Mouse (Mus musculus): ENCODE results near the gene 1700015G11Rik. TPM values are rescaled to one million over a fixed set of nuclear protein-coding genes. Genes with fewer than 3 reads are reported as not detected.

The 1700015G11Rik gene
- total and polyA plus RNA-seq, 3 experiments: not detected

- Histone ChIP-seq H3K4me3 (replicated peaks in 1 of 3; ENCODE audit: low read depth in 2 of 3, low read length in 2 of 3, poor library complexity in 1 of 3) (no peak overlapping the region), H3K4me2 (ENCODE audit: insufficient read depth, low read depth, poor library complexity, severe bottlenecking) (no peak overlapping the region), H3K36me3 (replicated peaks in 1 of 2; ENCODE audit: control insufficient read depth in 1 of 2, insufficient read depth in 1 of 2, low read length in 1 of 2) (no peaks in the 10 kb centered on the region), H3K27me3 (replicated peaks) (no peaks in the 10 kb centered on the region), H3K27ac (ENCODE audit: insufficient read depth, low read depth) (no peak overlapping the region), H3K79me2 (replicated peaks; ENCODE audit: control insufficient read depth, extremely low read depth, insufficient read depth, poor library complexity, severe bottlenecking) (no peaks in the 10 kb centered on the region), H3K9ac (ENCODE audit: insufficient read depth, low read depth) (no peak overlapping the region), H3K9me3 (replicated peaks; ENCODE audit: low read length) (peaks cover 9% of the 10 kb centered on the region), H3K4me1 (ENCODE audit: control insufficient read depth in 1 of 2, insufficient read depth in 2 of 2) (no peaks in the 10 kb centered on the region)
- no peak for DNase-seq (ENCODE audit: extremely low read depth)
- in situ Hi-C loops (cut with MboI; ENCODE audit: low pct_ligation_motif_present, low pct_unique_long_range_greater_than_20kb, low sequenced_read_pairs): no loop called here
- TF ChIP-seq UBTF (IDR thresholded peaks at IDR 0.05; ENCODE audit: low read depth, low read length): no peak
- no peak for TF ChIP-seq GABPA (IDR thresholded peaks at IDR 0.05; ENCODE audit: insufficient replicate concordance, low read depth, low read length)
- TF ChIP-seq SMC3 (IDR thresholded peaks at IDR 0.05; ENCODE audit: low read depth, low read length): no peak
- TF ChIP-seq NELFE (IDR thresholded peaks at IDR 0.05; ENCODE audit: low read depth, low read length): no peak
- no peak for TF ChIP-seq EP300 (IDR thresholded peaks at IDR 0.05; ENCODE audit: low read length)
- no peak for TF ChIP-seq CHD2 (IDR thresholded peaks at IDR 0.05; ENCODE audit: low read length)
- TF ChIP-seq ZMIZ1 (IDR thresholded peaks at IDR 0.05; ENCODE audit: low read depth, low read length): no peak
- TF ChIP-seq POLR2AphosphoS2 (IDR thresholded peaks at IDR 0.05; ENCODE audit: low read depth, low read length): no peak
- no peak for TF ChIP-seq RAD21 (IDR thresholded peaks at IDR 0.05; ENCODE audit: low read depth, low read length)
- dilution Hi-C loops (cut with MboI; ENCODE audit: extremely low pct_ligation_motif_present, extremely low pct_unique_long_range_greater_than_20kb, low sequenced_read_pairs): no loop called here
These were observed 348 bp downstream of the 1700015G11Rik start for GRCm38 (mm10) chr7:52015180-52015579.

GRCm38 (mm10) chr7:52013457-52013856 lies 2.1 kb downstream of the 1700015G11Rik start:
- dilution Hi-C loops (cut with MboI; ENCODE audit: extremely low pct_ligation_motif_present, extremely low pct_unique_long_range_greater_than_20kb, low sequenced_read_pairs) (no loop called here), in situ Hi-C loops (cut with MboI; ENCODE audit: low pct_ligation_motif_present, low pct_unique_long_range_greater_than_20kb, low sequenced_read_pairs) (no loop called here)
- Histone ChIP-seq H3K27ac (ENCODE audit: insufficient read depth, low read depth) (no peak overlapping the region), H3K4me3 (replicated peaks in 1 of 3; ENCODE audit: low read depth in 2 of 3, low read length in 2 of 3, poor library complexity in 1 of 3) (no peak overlapping the region), H3K4me2 (ENCODE audit: insufficient read depth, low read depth, poor library complexity, severe bottlenecking) (no peak overlapping the region), H3K9ac (ENCODE audit: insufficient read depth, low read depth) (no peak overlapping the region), H3K36me3 (replicated peaks in 1 of 2; ENCODE audit: control insufficient read depth in 1 of 2, insufficient read depth in 1 of 2, low read length in 1 of 2) (no peaks in the 10 kb centered on the region), H3K9me3 (replicated peaks; ENCODE audit: low read length) (peaks cover 12% of the 10 kb centered on the region), H3K27me3 (replicated peaks) (no peaks in the 10 kb centered on the region), H3K4me1 (ENCODE audit: control insufficient read depth in 1 of 2, insufficient read depth in 2 of 2) (no peaks in the 10 kb centered on the region), H3K79me2 (replicated peaks; ENCODE audit: control insufficient read depth, extremely low read depth, insufficient read depth, poor library complexity, severe bottlenecking) (no peaks in the 10 kb centered on the region)
- TF ChIP-seq ETS1 (conservative IDR thresholded peaks at IDR 0.05; ENCODE audit: low read depth, low read length): no peak
- no peak for TF ChIP-seq CHD1 (IDR thresholded peaks at IDR 0.05; ENCODE audit: low read depth, low read length)
- no peak for TF ChIP-seq JUND (conservative IDR thresholded peaks at IDR 0.05; ENCODE audit: low read depth, low read length)
- no peak for TF ChIP-seq TCF12 (IDR thresholded peaks at IDR 0.05; ENCODE audit: low read depth, low read length)
- DNase-seq (ENCODE audit: extremely low read depth): no peak

DNA sequence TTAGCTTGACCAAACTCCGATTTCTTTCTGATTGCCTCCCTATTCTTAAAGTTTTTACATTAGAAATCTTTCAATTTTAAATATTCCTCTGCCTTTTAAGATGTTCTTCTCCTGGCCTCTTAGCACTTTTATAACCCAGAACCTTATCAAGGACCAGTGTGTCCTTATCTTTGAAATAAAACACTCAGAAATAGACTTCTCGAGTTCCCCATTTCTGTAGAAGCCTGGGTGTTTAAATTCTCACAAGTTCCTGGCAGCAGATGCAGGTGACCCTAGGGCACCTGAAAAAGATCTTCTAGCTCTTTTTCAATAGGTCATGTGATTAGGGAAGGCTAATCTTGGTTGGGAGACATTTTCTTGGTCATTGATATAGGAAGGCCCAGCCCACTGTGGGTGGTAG lies 8.4 kb downstream of the 1700015G11Rik start:
- Histone ChIP-seq H3K36me3 (replicated peaks in 1 of 2; ENCODE audit: control insufficient read depth in 1 of 2, insufficient read depth in 1 of 2, low read length in 1 of 2) (no peaks in the 10 kb centered on the region), H3K79me2 (replicated peaks; ENCODE audit: control insufficient read depth, extremely low read depth, insufficient read depth, poor library complexity, severe bottlenecking) (no peaks in the 10 kb centered on the region), H3K27ac (ENCODE audit: insufficient read depth, low read depth) (no peak overlapping the region), H3K4me1 (ENCODE audit: control insufficient read depth in 1 of 2, insufficient read depth in 2 of 2) (no peaks in the 10 kb centered on the region), H3K9ac (ENCODE audit: insufficient read depth, low read depth) (no peak overlapping the region), H3K9me3 (replicated peaks; ENCODE audit: low read length) (peaks cover 12% of the 10 kb centered on the region), H3K4me2 (ENCODE audit: insufficient read depth, low read depth, poor library complexity, severe bottlenecking) (no peak overlapping the region), H3K27me3 (replicated peaks) (no peaks in the 10 kb centered on the region), H3K4me3 (replicated peaks in 1 of 3; ENCODE audit: low read depth in 2 of 3, low read length in 2 of 3, poor library complexity in 1 of 3) (no peak overlapping the region)
- dilution Hi-C loops (cut with MboI; ENCODE audit: extremely low pct_ligation_motif_present, extremely low pct_unique_long_range_greater_than_20kb, low sequenced_read_pairs): no loop called here
- DNase-seq (ENCODE audit: extremely low read depth): no peak
- TF ChIP-seq CTCF (conservative IDR thresholded peaks at IDR 0.05 in 1 of 2, IDR thresholded peaks at IDR 0.05 in 1 of 2; ENCODE audit: low read depth in 2 of 2, low read length in 2 of 2): no peak
- no peak for TF ChIP-seq TCF12 (IDR thresholded peaks at IDR 0.05; ENCODE audit: low read depth, low read length)
- TF ChIP-seq JUN (IDR thresholded peaks at IDR 0.05; ENCODE audit: insufficient read depth, low read depth, low read length): no peak
- no peak for TF ChIP-seq SMC3 (IDR thresholded peaks at IDR 0.05; ENCODE audit: low read depth, low read length)
- no peak for TF ChIP-seq E2F4 (IDR thresholded peaks at IDR 0.05; ENCODE audit: insufficient replicate concordance, low read depth, low read length)
- TF ChIP-seq MAZ (IDR thresholded peaks at IDR 0.05; ENCODE audit: low read depth, low read length): no peak
- no peak for TF ChIP-seq RAD21 (IDR thresholded peaks at IDR 0.05; ENCODE audit: low read depth, low read length)
- TF ChIP-seq MXI1 (IDR thresholded peaks at IDR 0.05; ENCODE audit: low read depth, low read length): no peak
- no peak for TF ChIP-seq TBP (conservative IDR thresholded peaks at IDR 0.05; ENCODE audit: low read depth, low read length)
- no peak for TF ChIP-seq ZC3H11A (IDR thresholded peaks at IDR 0.05; ENCODE audit: low read depth, low read length)
- TF ChIP-seq USF1 (IDR thresholded peaks at IDR 0.05; ENCODE audit: low read depth, low read length): no peak
- in situ Hi-C loops (cut with MboI; ENCODE audit: low pct_ligation_motif_present, low pct_unique_long_range_greater_than_20kb, low sequenced_read_pairs): no loop called here
